Mouse (Mus musculus) limb, embryonic 14.5 days (tissue): Measurements from ENCODE around the gene Rabl3. TPM values are rescaled to one million over a fixed set of nuclear protein-coding genes. Genes with fewer than 3 reads are reported as not detected.

Experiments
- ATAC-seq: fragments of 200-750 bp; cut with Nextera tagmentation; 2 replicates; pipeline ENCODE4 v1.8.0; 2017; ENCODE audit warnings: low read depth, moderate number of reproducible peaks, moderate TSS enrichment; ENCODE audit not compliant: low FRiP score
- DNase-seq: peaks from one replicate; pipeline ENCODE4 v3.0.0-alpha.2; 2015; ENCODE audit warnings: low spot score
- H3K27ac ChIP-seq: fragments of 300-500 bp; sonication (generic); replicated peaks from 2 replicates; pipeline ENCODE4 v1.5.1; 2014; ENCODE audit warnings: low read depth, mild to moderate bottlenecking, low read length, moderate library complexity, mixed read lengths
- H3K27me3 ChIP-seq: fragments of 300-500 bp; sonication (generic); 2 replicates; pipeline ENCODE4 v1.6.1; 2014; ENCODE audit warnings: low read length, mixed read lengths; ENCODE audit not compliant: control insufficient read depth, insufficient read depth
- H3K36me3 ChIP-seq: fragments of 300-500 bp; sonication (generic); 2 replicates; pipeline ENCODE4 v1.6.1; 2014; ENCODE audit warnings: mild to moderate bottlenecking, low read length, moderate library complexity, mixed read lengths; ENCODE audit not compliant: control insufficient read depth, insufficient read depth
- H3K4me1 ChIP-seq: fragments of 300-500 bp; sonication (generic); 2 replicates; pipeline ENCODE4 v1.6.1; 2014; ENCODE audit warnings: antibody characterized with exemption, low read length, mixed read lengths; ENCODE audit not compliant: control insufficient read depth, insufficient read depth
- H3K4me2 ChIP-seq: fragments of 300-500 bp; sonication (generic); replicated peaks from 2 replicates; pipeline ENCODE4 v1.6.1; 2014; ENCODE audit warnings: low read depth, mild to moderate bottlenecking, low read length, moderate library complexity; ENCODE audit not compliant: severe bottlenecking
- H3K4me3 ChIP-seq: fragments of 300-500 bp; sonication (generic); replicated peaks from 2 replicates; pipeline ENCODE4 v1.5.1; 2014; ENCODE audit warnings: low read length
- H3K9ac ChIP-seq: fragments of 300-500 bp; sonication (generic); 2 replicates; pipeline ENCODE4 v1.6.1; 2014; ENCODE audit warnings: mild to moderate bottlenecking, low read depth, low read length, moderate library complexity; ENCODE audit not compliant: severe bottlenecking
- H3K9me3 ChIP-seq: fragments of 300-500 bp; sonication (generic); 2 replicates; pipeline ENCODE4 v1.6.1; 2016; ENCODE audit warnings: low read length; ENCODE audit not compliant: control insufficient read depth
- POLR2A ChIP-seq: fragments of 200-500 bp; IDR thresholded peaks from 2 replicates; pipeline ENCODE4 v1.8.0; 2012; ENCODE audit warnings: inconsistent platforms, mild to moderate bottlenecking, moderate library complexity, borderline replicate concordance; ENCODE audit not compliant: insufficient read depth, insufficient read length; ENCODE audit errors: extremely low read depth
- WGBS: fragments of 180-500 bp; shearing (Covaris S2); extraction: QIAGEN DNeasy Blood & Tissue Kit; methylation state at CpG from one replicate; pipeline ENCODE4 v1.1.7; 2014; 5-methylcytosine and 5-hydroxymethylcytosine counted together
- polyA plus RNA-seq, 2 experiments: library from polyadenylated mRNA; depleted of rRNA in 1 of 2; stranded (reverse) in 1 of 2; unstranded in 1 of 2; fragments of >200 nt; fragmentation: Nextera tagmentation in 1 of 2; extraction: Ambion mirVana in 1 of 2; gene quantifications; 2 replicates each; pipeline versions ENCODE4 v1.2.1 to v1.2.3; 2012 to 2014

The Rabl3 gene
- polyA plus RNA-seq, 2 experiments, result 11.9 to 27.8 TPM

GRCm38 (mm10) chr16:37530170-37530569 lies 9.5 kb upstream of the Rabl3 start:
- Histone ChIP-seq H3K9ac (no peak overlapping the region), H3K36me3 (peaks cover 18% of the 10 kb centered on the region), H3K27ac (no peak overlapping the region), H3K4me2 (no peak overlapping the region), H3K4me3 (no peak overlapping the region), H3K4me1 (no peaks in the 10 kb centered on the region), H3K27me3 (no peaks in the 10 kb centered on the region), H3K9me3 (no peaks in the 10 kb centered on the region)
- no peak for TF ChIP-seq POLR2A
- ATAC-seq, result no peak
- DNase-seq, result no peak
- WGBS, result 86% methylated on average over 6 of the region's 6 CpGs

- 97% methylated on average over 1 of the region's 1 CpGs for WGBS
Measured at GRCm38 (mm10) chr16:37532046-37532445, 7.6 kb upstream of the Rabl3 start.

DNA sequence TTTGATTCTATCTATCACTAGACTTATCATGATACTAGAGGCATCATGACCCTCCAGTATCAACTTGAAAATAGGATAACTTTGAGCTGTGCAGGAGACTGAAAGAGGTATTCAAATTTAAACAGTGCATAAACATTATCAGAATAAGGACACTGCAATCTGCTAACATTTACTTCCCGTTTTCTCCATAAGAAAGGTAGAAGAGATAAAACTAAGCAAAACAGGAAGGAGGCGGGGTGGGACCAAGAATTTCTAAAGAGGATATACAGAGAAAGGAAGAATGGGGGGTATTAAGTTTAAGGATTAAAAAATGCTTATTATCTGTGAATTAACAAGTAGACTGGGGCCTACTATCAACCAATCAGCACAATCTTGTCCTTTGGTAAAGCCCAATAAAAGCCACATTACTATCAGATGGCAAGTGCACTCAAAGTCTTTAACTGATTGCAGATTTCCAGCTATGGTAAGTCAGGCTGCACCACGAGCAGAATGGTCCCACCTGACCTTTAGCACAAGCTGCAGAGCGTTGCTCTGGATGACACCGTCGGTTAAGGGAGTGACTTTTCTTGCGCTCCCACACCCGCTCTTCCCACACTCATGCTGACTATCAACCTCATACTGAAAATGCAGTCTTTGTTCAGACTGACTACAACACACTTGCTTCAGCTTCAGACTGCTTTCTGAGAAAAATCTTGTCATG lies 6.2 kb upstream of the Rabl3 start:
- Histone ChIP-seq H3K4me3 (no peak overlapping the region), H3K4me1 (peaks cover 1% of the 10 kb centered on the region), H3K27ac (no peak overlapping the region), H3K4me2 (no peak overlapping the region), H3K9me3 (no peaks in the 10 kb centered on the region), H3K36me3 (peaks cover 23% of the 10 kb centered on the region), H3K27me3 (no peaks in the 10 kb centered on the region), H3K9ac (no peak overlapping the region)
- WGBS, result 84% methylated on average over 8 of the region's 8 CpGs
- DNase-seq (no peak), ATAC-seq (no peak)
- TF ChIP-seq POLR2A, result no peak

More at GRCm38 (mm10) chr16:37532046-37532445, 7.6 kb upstream of the Rabl3 start:
- no peak overlapping the region for H3K4me2 ChIP-seq
- no peak overlapping the region for H3K27ac ChIP-seq
- no peaks in the 10 kb centered on the region for H3K9me3 ChIP-seq
- no peaks in the 10 kb centered on the region for H3K27me3 ChIP-seq
- DNase-seq (no peak), ATAC-seq (no peak)
- no peak for TF ChIP-seq POLR2A
- H3K36me3 ChIP-seq, result peaks cover 23% of the 10 kb centered on the region
- H3K4me1 ChIP-seq, result no peaks in the 10 kb centered on the region
- no peak overlapping the region for H3K9ac ChIP-seq
- H3K4me3 ChIP-seq, result no peak overlapping the region

- Histone ChIP-seq H3K4me3 (peak overlapping the region; percentile 59), H3K36me3 (peaks cover 13% of the 10 kb centered on the region), H3K4me2 (peak overlapping the region; percentile 72), H3K27me3 (no peaks in the 10 kb centered on the region), H3K9me3 (no peaks in the 10 kb centered on the region), H3K27ac (peak overlapping the region; percentile 55), H3K4me1 (peaks cover 10% of the 10 kb centered on the region), H3K9ac (peak overlapping the region; percentile 76)
- no peak for DNase-seq
- under 1% methylated on average over 22 of the region's 22 CpGs for WGBS
- ATAC-seq, result peak; percentile 38
- TF ChIP-seq POLR2A, result no peak
Measured at GRCm38 (mm10) chr16:37539240-37539610, 460 bp upstream of the Rabl3 start.

- Histone ChIP-seq H3K4me3 (peak overlapping the region; percentile 59), H3K4me1 (peaks cover 10% of the 10 kb centered on the region), H3K36me3 (peaks cover 4% of the 10 kb centered on the region; the same call in 1 of the 2 replicates), H3K27ac (no peak overlapping the region), H3K4me2 (peak overlapping the region; percentile 68), H3K9me3 (no peaks in the 10 kb centered on the region), H3K27me3 (no peaks in the 10 kb centered on the region), H3K9ac (no peak overlapping the region)
- DNase-seq (no peak), ATAC-seq (no peak)
- no peak for TF ChIP-seq POLR2A
- WGBS, result 92% methylated on average over 6 of the region's 6 CpGs
Measured at GRCm38 (mm10) chr16:37540776-37541175, 1.1 kb downstream of the Rabl3 start.

DNA sequence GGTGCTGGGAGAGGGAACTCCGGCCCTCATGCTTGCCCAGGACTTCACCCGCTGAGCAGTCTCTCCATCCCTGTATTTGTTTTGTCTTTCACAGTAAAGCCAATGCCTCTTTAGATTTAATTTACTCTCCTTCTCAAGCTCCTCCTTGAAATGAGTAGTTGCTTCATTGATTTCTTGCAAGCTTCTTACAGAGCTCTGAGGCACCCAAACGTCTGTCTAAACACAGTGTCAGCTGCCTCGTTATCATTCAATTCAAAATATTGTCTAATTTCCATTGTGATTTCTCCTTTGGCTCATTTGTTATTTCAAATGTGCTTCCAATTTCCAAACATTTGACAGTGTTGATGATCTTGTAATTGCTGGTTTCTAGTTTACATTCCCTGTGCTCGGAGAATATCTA lies 6.6 kb downstream of the Rabl3 start:
- no peak for DNase-seq
- ATAC-seq, result no peak
- WGBS, result 88% methylated on average over 5 of the region's 5 CpGs

More for the DNA sequence above, 6.6 kb downstream of the Rabl3 start:
- H3K4me1 ChIP-seq, result no peaks in the 10 kb centered on the region
- no peak overlapping the region for H3K4me2 ChIP-seq
- no peaks in the 10 kb centered on the region for H3K9me3 ChIP-seq
- no peak overlapping the region for H3K4me3 ChIP-seq
- H3K9ac ChIP-seq, result no peak overlapping the region
- no peak overlapping the region for H3K27ac ChIP-seq
- H3K36me3 ChIP-seq, result peaks cover 4% of the 10 kb centered on the region; the same call in 1 of the 2 replicates
- TF ChIP-seq POLR2A, result no peak
- no peaks in the 10 kb centered on the region for H3K27me3 ChIP-seq
